Mouse (Mus musculus) left cerebral cortex, postnatal 14 days (tissue): Measurements from ENCODE around the gene Ctsg. TPM values are rescaled to one million over a fixed set of nuclear protein-coding genes. Genes with fewer than 3 reads are reported as not detected.
"Not testable (repeated sequence)": the region's sequence is repeated elsewhere in the genome, so short reads cannot be mapped to it uniquely, and the experiment has no call there.

Experiments
- DNase-seq, 2 experiments: peaks; one replicate each; pipeline ENCODE4 v3.0.0; 2021 to 2022; ENCODE audit warnings: low spot score in 2 of 2, mixed read lengths in 1 of 2
- intact Hi-C: fragments of 180-260 bp; cut with DNase I; formaldehyde crosslinking; loops from one replicate; pipeline ENCODE4 v1.15.1; 2025
- long read RNA-seq, 2 experiments: library from polyadenylated mRNA; stranded (forward); transcript quantifications; one replicate each; pipeline ENCODE4 v2.0.0; 2021
- total RNA-seq, 2 experiments: library from RNA; stranded (reverse); gene quantifications; 2 replicates each; pipeline ENCODE4 v1.2.3; 2021

Gene Ctsg
- total RNA-seq = not detected
- long read RNA-seq, experiment 1 = 0 reads
- long read RNA-seq, experiment 2 = 0 reads

- no peak for DNase-seq
Measured at GRCm38 (mm10) chr14:56102386-56102785, at the start of gene Ctsg. Gene Ctsg (minus strand): TSS chr14:56102574.

GRCm38 (mm10) chr14:56133675-56134074 lies 31.3 kb upstream of the Ctsg start:
- DNase-seq, intact Hi-C loops: not testable (repeated sequence)

More at GRCm38 (mm10) chr14:56102386-56102785, at the start of gene Ctsg:
- intact Hi-C loops = no loop called here

GRCm38 (mm10) chr14:56132508-56132907 lies 30.1 kb upstream of the Ctsg start, which contains the start of gene Gzmd:
Gene Gzmd (minus strand): TSS chr14:56132608.
- DNase-seq, intact Hi-C loops: not testable (repeated sequence)

GRCm38 (mm10) chr14:56128341-56128740 lies 26.0 kb upstream of the Ctsg start:
- no peak for DNase-seq
- intact Hi-C loops = no loop called here

- DNase-seq = no peak
- intact Hi-C loops = no loop called here
Measured at GRCm38 (mm10) chr14:56123516-56123915, 21.1 kb upstream of the Ctsg start.

GRCm38 (mm10) chr14:56120525-56120924 lies 18.2 kb upstream of the Ctsg start, which contains the start of gene Gzme:
Gene Gzme (minus strand): TSS chr14:56120625.
- intact Hi-C loops = no loop called here
- DNase-seq = no peak

- intact Hi-C loops, DNase-seq: not testable (repeated sequence)
Measured at GRCm38 (mm10) chr14:56115531-56116310, 13.3 kb upstream of the Ctsg start.

- peak in 1 of 2 experiments; percentile 11 for DNase-seq
Measured at GRCm38 (mm10) chr14:56105447-56106180, 3.2 kb upstream of the Ctsg start.

GRCm38 (mm10) chr14:56105016-56105415 lies 2.6 kb upstream of the Ctsg start:
- intact Hi-C loops = no loop called here
- DNase-seq = no peak

More at GRCm38 (mm10) chr14:56105447-56106180, 3.2 kb upstream of the Ctsg start:
- intact Hi-C loops = no loop called here

- intact Hi-C loops = no loop called here
- no peak for DNase-seq
Measured at GRCm38 (mm10) chr14:56103452-56103851, 1.1 kb upstream of the Ctsg start.

- intact Hi-C loops = no loop called here
- DNase-seq = peak; percentile 9 to 30
Measured at GRCm38 (mm10) chr14:56098940-56099339, 3.4 kb downstream of the Ctsg start.

GRCm38 (mm10) chr14:56097597-56097996 lies 4.8 kb downstream of the Ctsg start:
- no peak for DNase-seq
- intact Hi-C loops = no loop called here

GRCm38 (mm10) chr14:56093353-56093752 lies 9.0 kb downstream of the Ctsg start:
- no peak for DNase-seq
- intact Hi-C loops = no loop called here

- intact Hi-C loops = no loop called here
Measured at GRCm38 (mm10) chr14:56086711-56087110, 15.7 kb downstream of the Ctsg start.

GRCm38 (mm10) chr14:56085167-56085566 lies 17.2 kb downstream of the Ctsg start, which contains the start of gene Mcpt8:
Gene Mcpt8 (minus strand): TSS chr14:56085273.
- DNase-seq = no peak

More at GRCm38 (mm10) chr14:56086711-56087110, 15.7 kb downstream of the Ctsg start:
- no peak for DNase-seq

GRCm38 (mm10) chr14:56082016-56082415 lies 20.4 kb downstream of the Ctsg start:
- intact Hi-C loops = no loop called here
- DNase-seq = no peak

More at GRCm38 (mm10) chr14:56085167-56085566, 17.2 kb downstream of the Ctsg start, which contains the start of gene Mcpt8:
- intact Hi-C loops = no loop called here

GRCm38 (mm10) chr14:56062213-56062612 lies 40.2 kb downstream of the Ctsg start, which contains the start of gene Mcpt4:
Gene Mcpt4 (minus strand): TSS chr14:56062313.
- intact Hi-C loops, DNase-seq: not testable (repeated sequence)

GRCm38 (mm10) chr14:56057722-56058121 lies 44.7 kb downstream of the Ctsg start:
- no peak for DNase-seq
- intact Hi-C loops = no loop called here

GRCm38 (mm10) chr14:56055408-56055807 lies 47.0 kb downstream of the Ctsg start:
- DNase-seq = no peak
- intact Hi-C loops = no loop called here
